In the genomic region with DNA sequence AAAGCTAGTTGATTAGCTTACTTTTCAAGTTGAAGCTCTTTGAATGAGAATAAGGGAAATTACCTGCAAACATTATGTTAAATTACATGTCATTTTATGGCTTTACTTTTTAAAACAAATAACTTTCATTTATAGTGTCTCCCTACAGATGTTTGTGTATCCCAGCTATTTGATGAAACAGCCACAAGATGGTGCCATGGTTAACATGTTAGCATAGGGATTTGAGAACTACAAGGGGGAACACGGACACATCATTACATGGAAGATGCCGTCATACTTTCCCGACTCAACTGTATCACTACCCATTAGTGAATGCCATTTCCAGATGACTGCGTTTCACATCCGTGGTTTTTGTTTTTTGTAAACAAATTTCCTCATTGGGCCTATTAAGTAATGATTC, we compare ENCODE assay signal across 9 mouse cellular contexts. TPM values are rescaled to one million over a fixed set of nuclear protein-coding genes. Genes with fewer than 3 reads are reported as not detected.
DNase-seq lines count a peak whose midpoint lies in the region; ATAC-seq and TF ChIP-seq lines count a peak whose summit lies in the region.
"Had no signal": no experiment of that assay in that cellular context is flagged by ENCODE, and none has a peak within 500 bp of the region (broad histone marks: within the 10 kb centered on the region; RNA-seq: fewer than 3 reads in every experiment).

No protein-coding gene starts in this region.

- 53% methylated on average over 5 of the region's 5 CpGs for WGBS in cerebellum, adult 2 months

- no peaks in the 10 kb centered on the region for H3K4me1 ChIP-seq in cerebellum, adult 2 months (ENCODE audit: control insufficient read depth, insufficient read depth, low read length)

- no peak for ATAC-seq in cerebellum, adult (ENCODE audit: insufficient number of reproducible peaks, low FRiP score, low TSS enrichment)

- peak; percentile 38; the same call in 1 of the 2 replicates for TF ChIP-seq CTCF in cerebellum, adult 2 months (IDR thresholded peaks at IDR 0.05; ENCODE audit: borderline replicate concordance, insufficient read depth, low read depth, low read length)

- H3K4me3 ChIP-seq in cerebellum, adult 2 months (replicated peaks; ENCODE audit: insufficient read depth, low read depth, low read length), result no peak overlapping the region

- no peak for TF ChIP-seq POLR2A in cerebellum, adult 2 months (IDR thresholded peaks at IDR 0.05; ENCODE audit: borderline replicate concordance, insufficient read depth, low read length)

- no peak overlapping the region for H3K27ac ChIP-seq in cerebellum, adult 2 months (ENCODE audit: insufficient read depth, low read length)
- H3K27ac ChIP-seq: macrophage had no signal

- no peaks in the 10 kb centered on the region for H3K27me3 ChIP-seq in cerebellum, adult 2 months (ENCODE audit: control insufficient read depth, insufficient read depth, low read length)

- DNase-seq in cerebellum, adult 2 months, result peak in 1 of 2 experiments; percentile 5
- peak; percentile 11 to 19 for DNase-seq in kidney, adult 8-10 months
- DNase-seq in kidney, adult 11 months, result no peak
- DNase-seq in CD4-positive helper T cell, adult 2 months (ENCODE audit: low read depth, low spot score), result peak; percentile 12
- DNase-seq in kidney, postnatal 36 days, result peak; percentile 34 to 39
- no peak for DNase-seq in urinary bladder, adult 2 months (ENCODE audit: low spot score)
- DNase-seq in urinary bladder, adult 18-20 months (ENCODE audit: low spot score in 2 of 2), result no peak

RNA-seq across cellular contexts. Expression of a gene that starts 45.8 kb away (rescaled TPM):
- not detected in 2 replicates for polyA plus RNA-seq in cerebellum, adult 2 months (2012; rRNA removed)
- polyA plus RNA-seq in urinary bladder, adult 2 months (2012; rRNA removed), result not detected in 2 replicates
- polyA plus RNA-seq: macrophage had no signal

Comparison
In these comparisons a context has a peak if more than half of its experiments do, and no peak if none do; other contexts are left out.
1. DNase-seq: peak in kidney, adult 8-10 months (2 of 2), CD4-positive helper T cell, adult 2 months (single experiment) and kidney, postnatal 36 days (2 of 2); none in kidney, adult 11 months (single experiment), urinary bladder, adult 2 months (single experiment) and urinary bladder, adult 18-20 months (0 of 2).